Mouse (Mus musculus) MEL (cell line): ENCODE data around the gene Frem2.

ENCODE experiments used
- CTCF ChIP-seq, 3 experiments: IDR thresholded peaks in 2 of 3; conservative IDR thresholded peaks in 1 of 3; 2 replicates each; pipeline ENCODE4 v1.5.1; 2011 to 2012; ENCODE audit warnings: low read length in 3 of 3, low read depth in 2 of 3, mild to moderate bottlenecking in 2 of 3, improper control_type of control experiment in 1 of 3, inconsistent platforms in 1 of 3, mixed read lengths in 1 of 3, moderate library complexity in 1 of 3; ENCODE audit not compliant: control insufficient read depth in 1 of 3, insufficient read depth in 1 of 3, poor library complexity in 1 of 3, severe bottlenecking in 1 of 3
- MEF2A ChIP-seq: IDR thresholded peaks from 2 replicates; pipeline ENCODE4 v1.6.1; 2014; ENCODE audit warnings: low read depth, mild to moderate bottlenecking, inconsistent platforms, low read length, improper control_type of control experiment; ENCODE audit not compliant: poor library complexity, insufficient replicate concordance, severe bottlenecking; ENCODE audit errors: extremely low read depth
- NRF1 ChIP-seq: IDR thresholded peaks from 2 replicates; pipeline ENCODE4 v1.6.1; 2014; ENCODE audit warnings: low read depth, mild to moderate bottlenecking, inconsistent platforms, low read length, improper control_type of control experiment, moderate library complexity; ENCODE audit not compliant: poor library complexity, insufficient read depth, severe bottlenecking
- RAD21 ChIP-seq: IDR thresholded peaks from 2 replicates; pipeline ENCODE4 v1.6.1; 2011; ENCODE audit warnings: mild to moderate bottlenecking, low read depth, low read length, improper control_type of control experiment
- TAL1 ChIP-seq: IDR thresholded peaks from 2 replicates; pipeline ENCODE4 v1.6.1; 2012; ENCODE audit warnings: mild to moderate bottlenecking, inconsistent platforms, low read length, moderate library complexity, mixed read lengths
- TCF12 ChIP-seq: IDR thresholded peaks from 2 replicates; pipeline ENCODE4 v1.6.1; 2014; ENCODE audit warnings: low read depth, mild to moderate bottlenecking, inconsistent platforms, low read length, improper control_type of control experiment, moderate library complexity
- ZMIZ1 ChIP-seq: IDR thresholded peaks from 2 replicates; pipeline ENCODE4 v1.6.1; 2012; ENCODE audit warnings: low read depth, mild to moderate bottlenecking, inconsistent platforms, low read length, improper control_type of control experiment, moderate library complexity
- ZNF384 ChIP-seq: IDR thresholded peaks from 2 replicates; pipeline ENCODE4 v1.6.1; 2012; ENCODE audit warnings: low read depth, mild to moderate bottlenecking, inconsistent platforms, low read length, improper control_type of control experiment

GRCm38 (mm10) chr3:53557388-53558214 lies 99.6 kb downstream of the Frem2 start:
- TF ChIP-seq CTCF (IDR thresholded peaks at IDR 0.05 in 2 of 3, conservative IDR thresholded peaks at IDR 0.05 in 1 of 3; ENCODE audit: control insufficient read depth in 1 of 3, insufficient read depth in 1 of 3, low read depth in 2 of 3, low read length in 3 of 3, poor library complexity in 1 of 3, severe bottlenecking in 1 of 3) (no peak), MEF2A (no peak), ZNF384 (no peak), RAD21 (no peak), TAL1 (no peak), TCF12 (no peak), NRF1 (no peak), ZMIZ1 (no peak)
